Mouse (Mus musculus) T-helper 1 cell (primary cell): ENCODE results near the gene Gm17657.

ENCODE experiments used
- in situ Hi-C: fragments of 300-600 bp; cut with MboI, MseI; formaldehyde crosslinking; loops from one replicate; pipeline ENCODE4 v1.15.1; 2025; ENCODE audit warnings: high pct_unique_total_duplicates

Gene Gm17657

GRCm38 (mm10) chr17:29549543-29550428 is at the start of gene Gm17657, which contains the start of gene Tbc1d22b:
Gm17657 (minus strand) TSS chr17:29549638.
Tbc1d22b (plus strand) TSS chr17:29549785.
- in situ Hi-C loops, result no loop called here

DNA sequence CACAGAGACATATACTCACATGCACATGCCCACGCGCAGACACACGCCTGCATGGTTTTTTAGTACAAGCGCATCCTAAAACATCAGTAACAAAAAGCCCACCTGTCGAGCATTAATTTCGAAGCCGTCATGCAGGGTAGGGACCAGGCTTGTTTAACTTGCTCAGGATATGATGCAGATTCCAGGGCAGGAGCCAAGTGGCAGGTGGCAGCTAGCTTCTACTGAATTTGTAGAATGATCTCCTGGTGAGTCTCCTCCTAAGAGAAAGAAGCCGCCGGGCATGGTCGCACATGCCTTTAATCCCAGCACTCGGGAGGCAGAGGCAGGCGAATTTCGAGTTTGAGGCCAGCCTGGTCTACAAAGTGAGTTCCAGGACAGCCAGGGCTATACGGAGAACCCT is 49.6 kb upstream of the Gm17657 start:
- in situ Hi-C loops, result no loop called here

GRCm38 (mm10) chr17:29596771-29597132 is 47.3 kb upstream of the Gm17657 start:
- in situ Hi-C loops, result no loop called here

DNA sequence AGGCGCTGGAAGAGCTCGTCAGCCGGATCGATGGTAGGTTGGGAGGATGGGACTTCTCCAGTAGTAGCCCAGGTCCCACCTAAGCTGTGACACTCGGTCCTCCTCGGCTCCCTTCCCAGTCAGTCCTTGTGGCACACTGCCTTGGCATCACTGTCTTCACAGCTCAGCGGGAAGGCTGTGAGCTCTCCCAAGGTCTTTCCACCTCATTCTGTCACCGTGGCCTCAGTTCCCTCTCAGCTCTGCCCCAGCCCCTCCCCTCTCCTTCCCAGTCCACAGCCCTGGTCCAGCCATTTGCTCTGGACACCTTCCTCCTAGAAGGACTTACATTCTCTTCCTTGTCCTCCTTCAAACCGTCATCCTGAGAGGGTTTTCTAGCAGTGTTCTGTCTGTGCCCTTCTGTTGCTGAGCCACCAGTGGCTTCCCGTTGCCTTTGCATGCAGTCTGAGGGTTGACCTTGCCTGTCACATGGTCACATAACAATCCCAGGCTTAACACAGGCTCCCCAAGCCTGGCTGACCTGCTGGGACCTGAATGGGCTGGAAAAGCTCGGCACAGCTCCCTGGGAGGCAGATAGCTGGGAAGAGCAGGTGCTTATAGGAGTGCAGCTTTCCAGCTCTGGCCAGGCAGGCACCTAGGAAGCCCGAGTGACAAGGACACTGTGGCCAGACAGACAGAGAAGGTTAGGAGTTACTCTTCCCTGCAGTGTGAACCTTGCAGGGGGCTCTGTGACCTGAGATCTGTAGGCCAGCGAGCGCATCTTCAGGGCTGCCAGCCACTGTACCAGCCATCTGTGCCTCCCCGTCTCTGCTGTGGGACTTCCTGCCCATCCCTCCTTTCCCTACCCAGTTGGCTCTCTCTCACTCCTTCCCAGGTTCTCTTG is 46.7 kb upstream of the Gm17657 start:
- in situ Hi-C loops, result no loop called here

DNA sequence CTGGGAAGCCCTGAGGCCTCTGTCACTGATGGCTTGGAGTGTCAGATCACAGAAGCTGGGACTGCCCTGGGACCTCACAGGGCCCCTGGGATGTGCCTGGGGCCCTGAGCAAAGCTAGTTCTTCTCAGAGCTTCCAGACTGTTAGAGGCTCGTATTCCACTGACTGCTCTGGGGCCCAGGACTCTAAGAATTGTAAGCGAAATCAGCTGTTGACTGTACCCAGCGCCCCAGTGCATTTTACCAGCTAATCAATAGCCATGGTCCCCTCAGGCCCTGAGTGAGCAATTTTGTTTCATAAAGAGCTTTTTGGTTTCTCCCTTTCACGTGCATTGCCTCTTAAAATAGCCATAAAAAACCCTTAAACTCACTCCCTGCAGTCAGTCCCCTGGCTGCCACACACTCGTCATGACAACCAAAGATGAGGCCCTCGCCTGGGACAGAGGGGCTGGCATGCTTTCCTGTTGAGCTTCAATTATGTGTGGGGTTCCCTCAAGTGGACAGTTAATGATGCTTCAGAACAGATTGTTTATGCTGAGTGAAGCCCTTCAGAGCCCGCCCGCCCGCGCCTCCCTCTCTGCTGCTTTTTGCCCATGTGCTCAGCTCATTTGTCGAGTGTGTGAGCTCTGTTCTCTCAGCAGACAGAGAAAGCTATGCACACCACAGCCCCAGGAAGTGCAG is 39.9 kb upstream of the Gm17657 start:
- in situ Hi-C loops, result no loop called here

DNA sequence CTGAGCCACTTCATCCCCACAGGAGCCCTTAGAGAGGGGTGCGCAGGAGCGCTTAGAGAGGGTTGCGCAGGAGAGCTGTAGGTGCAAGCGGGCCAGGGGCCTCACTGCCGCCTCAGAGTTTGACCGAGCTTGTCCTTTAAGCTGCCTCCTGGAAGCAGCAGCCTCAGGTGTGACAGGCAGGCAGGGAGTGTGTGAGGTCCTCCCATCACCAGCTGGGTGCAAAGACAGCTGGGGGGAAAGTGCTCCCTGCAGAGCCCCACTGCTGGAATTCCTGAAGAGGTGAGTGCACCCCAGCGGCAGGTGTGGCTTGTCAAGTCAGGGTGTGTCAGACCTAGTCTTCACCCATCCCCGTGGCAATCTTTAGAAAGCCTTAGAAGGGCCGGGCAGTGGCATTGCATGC is 37.5 kb upstream of the Gm17657 start:
- in situ Hi-C loops, result no loop called here

- in situ Hi-C loops, result no loop called here
Observed at GRCm38 (mm10) chr17:29585446-29585845, 36.0 kb upstream of the Gm17657 start.

GRCm38 (mm10) chr17:29584737-29585136 is 35.3 kb upstream of the Gm17657 start:
- in situ Hi-C loops, result no loop called here

GRCm38 (mm10) chr17:29584306-29584705 is 34.9 kb upstream of the Gm17657 start:
- in situ Hi-C loops, result no loop called here

DNA sequence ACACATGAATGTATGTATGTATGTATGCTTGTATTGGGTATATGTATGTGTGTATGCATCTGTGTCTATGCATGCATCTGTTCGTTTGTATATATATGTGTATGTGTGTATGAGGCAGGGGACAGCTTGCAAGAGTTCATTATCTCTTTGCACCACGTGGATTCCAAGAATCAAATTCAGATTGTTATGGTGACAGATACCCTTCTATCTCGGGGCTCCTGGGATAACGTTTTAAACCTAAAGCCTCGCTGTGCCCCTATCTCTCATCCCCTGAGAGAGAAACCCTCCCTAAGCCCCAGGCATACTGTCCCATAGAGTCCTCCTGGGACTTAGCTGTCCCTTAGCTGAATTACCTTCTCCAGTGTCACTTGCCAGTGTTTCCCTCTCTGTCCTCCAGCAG is 34.1 kb upstream of the Gm17657 start:
- in situ Hi-C loops, result no loop called here

- in situ Hi-C loops, result loop anchor here (5.0 kb wide), 1 partner anchor 68 kb away; no protein-coding TSS in a partner anchor
Observed at GRCm38 (mm10) chr17:29579579-29580126, 30.2 kb upstream of the Gm17657 start.

DNA sequence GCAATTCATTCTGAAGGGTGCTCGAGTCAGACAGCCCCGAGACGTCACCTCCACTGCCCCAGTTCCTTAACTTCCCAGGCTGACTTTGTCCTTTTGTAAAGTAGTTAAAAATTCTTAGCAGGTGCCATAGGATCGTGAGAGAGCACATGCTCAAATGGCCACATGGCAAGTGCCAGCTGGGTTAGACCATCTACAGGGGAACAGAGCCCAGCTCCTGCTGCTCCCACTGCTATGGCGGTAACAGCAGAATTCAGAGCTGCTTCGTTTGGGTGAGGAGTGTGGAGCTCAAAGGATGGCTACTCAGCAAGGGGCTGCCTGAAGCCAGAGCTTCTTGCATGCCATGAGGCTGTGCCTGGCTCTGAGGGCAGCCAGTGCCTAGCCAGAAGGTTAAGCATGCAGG is 20.4 kb upstream of the Gm17657 start:
- in situ Hi-C loops, result no loop called here

DNA sequence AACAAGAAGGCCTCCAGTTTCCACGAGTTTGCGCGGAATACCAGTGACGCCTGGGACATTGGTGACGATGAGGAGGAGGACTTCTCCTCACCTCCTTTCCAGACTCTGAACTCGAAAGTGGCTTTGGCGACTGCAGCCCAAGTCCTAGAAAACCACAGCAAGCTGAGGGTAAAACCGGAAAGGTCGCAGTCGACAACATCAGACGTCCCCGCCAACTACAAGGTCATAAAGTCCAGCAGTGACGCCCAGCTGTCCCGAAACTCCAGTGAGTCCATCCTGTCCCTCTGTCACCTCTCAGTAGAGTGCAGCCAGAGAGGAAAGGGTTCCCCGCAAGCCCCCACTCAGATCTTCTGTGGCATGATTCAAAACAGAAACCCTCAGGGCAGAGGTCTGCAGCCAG is 19.0 kb upstream of the Gm17657 start:
- in situ Hi-C loops, result no loop called here

DNA sequence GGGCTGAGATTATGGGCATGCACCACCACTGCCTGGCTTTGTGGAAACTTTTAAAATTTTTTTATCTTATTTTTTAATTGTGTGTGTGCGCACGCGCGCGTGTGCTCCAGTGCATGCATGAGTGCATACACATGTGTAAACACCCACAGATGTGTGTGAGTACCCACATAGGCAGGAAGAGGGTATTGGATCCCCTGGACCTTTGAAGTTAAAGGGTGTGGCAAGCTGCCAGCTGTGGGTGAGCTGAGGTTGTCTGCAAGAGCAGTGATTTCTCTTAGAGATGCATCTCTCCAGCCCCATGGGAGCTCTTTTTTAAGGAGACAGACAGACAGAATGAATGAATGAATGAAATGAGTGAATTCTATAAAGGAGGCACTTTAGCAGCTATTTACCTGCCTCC is 16.1 kb upstream of the Gm17657 start:
- in situ Hi-C loops, result no loop called here

GRCm38 (mm10) chr17:29558476-29558875 is 9.0 kb upstream of the Gm17657 start:
- in situ Hi-C loops, result no loop called here

DNA sequence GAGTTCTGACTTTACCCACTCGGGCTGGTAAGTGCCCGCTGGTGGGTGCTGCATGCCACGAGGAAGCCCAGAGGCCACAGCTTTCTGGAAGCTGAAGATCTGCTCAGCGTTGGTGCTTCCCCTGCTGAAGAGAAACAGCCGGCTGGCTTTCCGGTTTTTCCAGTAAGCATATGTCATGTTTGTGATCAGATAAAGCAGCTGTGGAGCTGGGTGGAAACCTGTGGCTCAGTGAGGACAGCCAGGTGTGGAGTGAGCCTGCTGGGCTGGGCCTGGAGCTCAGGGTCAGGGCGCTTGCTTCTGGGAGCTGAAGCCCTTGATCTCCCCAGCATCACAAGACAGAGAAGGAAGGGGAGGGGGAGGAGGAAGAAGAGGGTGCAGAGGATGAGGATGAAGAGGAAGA is 7.5 kb upstream of the Gm17657 start:
- in situ Hi-C loops, result no loop called here

GRCm38 (mm10) chr17:29556456-29556855 is 7.0 kb upstream of the Gm17657 start:
- in situ Hi-C loops, result no loop called here

GRCm38 (mm10) chr17:29554176-29554575 is 4.7 kb upstream of the Gm17657 start:
- in situ Hi-C loops, result no loop called here

DNA sequence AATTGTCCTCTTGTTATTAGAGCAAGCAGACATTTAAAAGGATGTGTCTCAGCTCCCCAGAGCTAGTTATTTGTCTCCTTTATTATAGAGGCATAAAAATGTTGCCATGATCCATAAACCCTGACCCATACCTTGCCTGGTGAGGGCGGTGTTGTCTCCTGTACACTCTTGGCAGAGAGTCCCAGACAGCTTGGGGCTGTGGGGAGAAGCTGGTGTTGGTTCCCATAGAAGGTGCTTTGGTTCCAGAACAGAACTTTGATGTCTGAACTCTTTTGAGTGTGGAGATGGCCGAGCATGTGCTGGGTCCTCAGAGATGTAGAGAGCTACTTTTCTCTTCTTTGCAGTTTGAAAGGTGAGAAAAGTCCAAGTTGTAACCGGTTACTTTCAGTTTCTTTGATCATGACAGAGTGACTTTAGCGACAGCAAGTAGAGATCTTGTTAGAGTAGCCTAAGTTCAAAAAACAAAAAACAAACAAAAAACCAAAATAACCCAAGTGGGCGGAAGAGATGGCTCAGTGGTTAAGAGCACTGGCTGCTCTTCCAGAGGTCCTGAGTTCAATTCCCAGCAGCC is 2.8 kb upstream of the Gm17657 start, which contains the start of gene Tmem217:
Tmem217 (minus strand) TSS at position 224 of the 571 bp plus-strand sequence.
- in situ Hi-C loops, result no loop called here

GRCm38 (mm10) chr17:29551019-29551418 is 1.6 kb upstream of the Gm17657 start:
- in situ Hi-C loops, result no loop called here

- in situ Hi-C loops, result no loop called here
Observed at GRCm38 (mm10) chr17:29548994-29549393, 444 bp downstream of the Gm17657 start.
